In the genomic region with DNA sequence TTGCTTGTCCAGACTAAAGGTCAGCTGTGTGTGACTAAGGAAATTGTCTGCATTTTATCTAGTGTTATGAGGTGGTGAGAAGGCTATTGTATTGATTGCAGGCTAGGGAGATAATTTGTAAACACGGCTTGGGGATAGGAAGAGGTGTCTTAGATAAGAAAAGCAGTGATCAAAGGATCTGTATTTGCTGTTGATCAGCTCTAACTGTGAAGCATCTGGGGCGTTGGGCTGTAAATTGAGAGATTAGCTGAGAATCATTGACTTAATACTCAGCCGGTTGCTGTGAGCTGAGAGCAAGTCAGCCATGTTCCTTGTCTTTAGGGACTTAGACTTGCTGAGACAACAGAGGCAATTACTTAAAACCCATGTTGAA, we compare ENCODE assay signal across 9 mouse cellular contexts. TPM values are rescaled to one million over a fixed set of nuclear protein-coding genes. Genes with fewer than 3 reads are reported as not detected.
DNase-seq lines count a peak whose midpoint lies in the region; ATAC-seq and TF ChIP-seq lines count a peak whose summit lies in the region.
"Had no signal": no experiment of that assay in that cellular context is flagged by ENCODE, and none has a peak within 500 bp of the region (broad histone marks: within the 10 kb centered on the region; RNA-seq: fewer than 3 reads in every experiment).

No protein-coding gene starts in this region.

- 37% methylated on average over 3 of the region's 3 CpGs for WGBS in kidney, adult 2 months
- WGBS in heart, embryonic 16.5 days, result 14% methylated on average over 3 of the region's 3 CpGs
- 38% methylated on average over 3 of the region's 3 CpGs for WGBS in intestine, postnatal 0 days
- 33% methylated on average over 3 of the region's 3 CpGs for WGBS in neural tube, embryonic 15.5 days

- no peak for TF ChIP-seq CTCF in kidney, adult 2 months (conservative IDR thresholded peaks at IDR 0.05; ENCODE audit: insufficient read depth, insufficient read length, low read depth, low read length)
- no peak for TF ChIP-seq CTCF in intestine, postnatal 0 days (IDR thresholded peaks at IDR 0.05; ENCODE audit: low read depth)

- H3K4me1 ChIP-seq in kidney, adult 2 months (ENCODE audit: control insufficient read depth, insufficient read depth, low read length), result peaks cover 21% of the 10 kb centered on the region
- H3K4me1 ChIP-seq in heart, embryonic 16.5 days (ENCODE audit: control insufficient read depth, insufficient read depth, low read length), result peaks cover 25% of the 10 kb centered on the region
- no peaks in the 10 kb centered on the region for H3K4me1 ChIP-seq in intestine, postnatal 0 days (replicated peaks; ENCODE audit: control insufficient read depth, insufficient read depth, low read length)
- H3K4me1 ChIP-seq in neural tube, embryonic 15.5 days, result peaks cover 14% of the 10 kb centered on the region

- 0 out of 2 replicates have a peak overlapping the region, but pooled peaks have one; percentile 10 for H3K4me2 ChIP-seq in heart, embryonic 16.5 days (ENCODE audit: low read depth, low read length)
- peak overlapping the region; percentile 28; the same call in 1 of the 2 replicates for H3K4me2 ChIP-seq in intestine, postnatal 0 days (replicated peaks; ENCODE audit: low read depth)
- H3K4me2 ChIP-seq in neural tube, embryonic 15.5 days, result no peak overlapping the region

- no peaks in the 10 kb centered on the region for H3K9me3 ChIP-seq in heart, embryonic 16.5 days (replicated peaks; ENCODE audit: control insufficient read depth, low read length)
- H3K9me3 ChIP-seq in intestine, postnatal 0 days (ENCODE audit: control insufficient read depth), result no peaks in the 10 kb centered on the region
- H3K9me3 ChIP-seq in neural tube, embryonic 15.5 days (replicated peaks), result no peaks in the 10 kb centered on the region

- H3K4me3 ChIP-seq in kidney, adult 2 months (ENCODE audit: insufficient read depth, low read depth, low read length), result no peak overlapping the region
- no peak overlapping the region for H3K4me3 ChIP-seq in heart, embryonic 16.5 days (ENCODE audit: low read length)
- H3K4me3 ChIP-seq in intestine, postnatal 0 days (ENCODE audit: low read depth, low read length), result no peak overlapping the region
- H3K4me3 ChIP-seq in neural tube, embryonic 15.5 days (replicated peaks), result no peak overlapping the region

- H3K27ac ChIP-seq in kidney, adult 2 months (ENCODE audit: insufficient read depth, low read depth, low read length), result no peak overlapping the region; the same call in 1 of the 2 replicates
- H3K27ac ChIP-seq in heart, embryonic 16.5 days (ENCODE audit: low read length), result peak overlapping the region; percentile 62
- H3K27ac ChIP-seq in intestine, postnatal 0 days (ENCODE audit: low read depth, low read length), result no peak overlapping the region
- H3K27ac ChIP-seq in neural tube, embryonic 15.5 days (replicated peaks), result peak overlapping the region; percentile 30; the same call in 1 of the 2 replicates

- no peak for ATAC-seq in heart, embryonic 16.5 days (replicated peaks; ENCODE audit: extremely low read depth, insufficient read depth, low FRiP score)
- ATAC-seq in intestine, postnatal 0 days, result peak; percentile 64; the same call in 1 of the 2 replicates
- no peak for ATAC-seq in neural tube, embryonic 15.5 days (ENCODE audit: low FRiP score)

- H3K27me3 ChIP-seq in kidney, adult 2 months (replicated peaks; ENCODE audit: control insufficient read depth, insufficient read depth, low read length), result no peaks in the 10 kb centered on the region
- no peaks in the 10 kb centered on the region for H3K27me3 ChIP-seq in heart, embryonic 16.5 days (ENCODE audit: control insufficient read depth, insufficient read depth, low read length)
- no peaks in the 10 kb centered on the region for H3K27me3 ChIP-seq in intestine, postnatal 0 days (replicated peaks; ENCODE audit: control insufficient read depth, insufficient read depth, low read length)
- H3K27me3 ChIP-seq in neural tube, embryonic 15.5 days (replicated peaks), result no peaks in the 10 kb centered on the region

- H3K9ac ChIP-seq in heart, embryonic 16.5 days (ENCODE audit: low read length), result no peak overlapping the region
- no peak overlapping the region for H3K9ac ChIP-seq in intestine, postnatal 0 days (ENCODE audit: low read depth, low read length)
- H3K9ac ChIP-seq in neural tube, embryonic 15.5 days (replicated peaks), result no peak overlapping the region

- TF ChIP-seq POLR2A in kidney, adult 2 months (IDR thresholded peaks at IDR 0.05; ENCODE audit: low read depth, low read length), result no peak

- peak; percentile 40 for DNase-seq in kidney, adult 2 months
- no peak for DNase-seq in kidney, postnatal 10 days
- no peak for DNase-seq in cerebellum, postnatal 36 days
- no peak for DNase-seq in spleen, postnatal 36 days (ENCODE audit: low spot score in 2 of 2)
- no peak for DNase-seq in layer of hippocampus, adult 9-10 months (ENCODE audit: low spot score)
- DNase-seq: lung, adult 2 months had no signal

- no peaks in the 10 kb centered on the region for H3K36me3 ChIP-seq in kidney, adult 2 months (ENCODE audit: control insufficient read depth, insufficient read depth, low read length)
- H3K36me3 ChIP-seq in heart, embryonic 16.5 days (ENCODE audit: control insufficient read depth, insufficient read depth), result no peaks in the 10 kb centered on the region
- no peaks in the 10 kb centered on the region for H3K36me3 ChIP-seq in intestine, postnatal 0 days (ENCODE audit: control insufficient read depth, insufficient read depth)
- H3K36me3 ChIP-seq in neural tube, embryonic 15.5 days, result no peaks in the 10 kb centered on the region

RNA-seq across cellular contexts. Expression of gene Rad51b, which starts 55.6 kb away (rescaled TPM):
- 0.14 TPM in 2 replicates for polyA plus RNA-seq in kidney, adult 2 months (2012; rRNA removed)
- 5.0 and 5.3 TPM in 2 replicates for polyA plus RNA-seq in heart, embryonic 16.5 days (2015; fragmentation: Nextera tagmentation; extraction: Ambion mirVana)
- polyA plus RNA-seq in intestine, postnatal 0 days (2015; fragmentation: Nextera tagmentation; extraction: Ambion mirVana), result 1.3 and 1.9 TPM in 2 replicates
- polyA plus RNA-seq in neural tube, embryonic 15.5 days (2015; fragmentation: Nextera tagmentation; extraction: Ambion mirVana), result 1.4 and 3.6 TPM in 2 replicates

RNA-seq across cellular contexts. Expression of gene Zfyve26, which starts 56.6 kb away (rescaled TPM):
- 20.6 and 21.3 TPM in 2 replicates for polyA plus RNA-seq in kidney, adult 2 months (2012; rRNA removed)
- polyA plus RNA-seq in heart, embryonic 16.5 days (2015; fragmentation: Nextera tagmentation; extraction: Ambion mirVana), result 8.7 and 9.2 TPM in 2 replicates
- polyA plus RNA-seq in intestine, postnatal 0 days (2015; fragmentation: Nextera tagmentation; extraction: Ambion mirVana), result 7.9 and 10.1 TPM in 2 replicates
- 10.3 and 10.7 TPM in 2 replicates for polyA plus RNA-seq in neural tube, embryonic 15.5 days (2015; fragmentation: Nextera tagmentation; extraction: Ambion mirVana)

Comparison
In these comparisons a context has a peak if more than half of its experiments do, and no peak if none do; other contexts are left out.
1. H3K27ac ChIP-seq: peak in heart, embryonic 16.5 days (single experiment) and neural tube, embryonic 15.5 days (single experiment); none in kidney, adult 2 months (single experiment) and intestine, postnatal 0 days (single experiment).